Mouse (Mus musculus): ENCODE results near the gene Lyst. TPM values are rescaled to one million over a fixed set of nuclear protein-coding genes. Genes with fewer than 3 reads are reported as not detected.
A peak's percentile ranks its signal among the peaks of the same experiment; 100 is the strongest.

Gene Lyst
- polyA plus RNA-seq, 1 experiment from 2014 or later, result 6.4 TPM

GRCm38 (mm10) chr13:13798775-13799174 is 208.6 kb downstream of the Lyst start:
- Histone ChIP-seq H3K4me1 (ENCODE audit: control insufficient read depth, insufficient read depth, low read length) (no peaks in the 10 kb centered on the region), H3K27ac (replicated peaks; ENCODE audit: low read depth, low read length) (no peak overlapping the region), H3K27me3 (ENCODE audit: control insufficient read depth, insufficient read depth, low read length) (no peaks in the 10 kb centered on the region), H3K4me2 (ENCODE audit: low read length) (no peak overlapping the region), H3K9me3 (ENCODE audit: control insufficient read depth, low read length) (no peaks in the 10 kb centered on the region), H3K4me3 (replicated peaks; ENCODE audit: low read depth, low read length) (no peak overlapping the region), H3K36me3 (ENCODE audit: control insufficient read depth, insufficient read depth, low read length) (no peaks in the 10 kb centered on the region), H3K9ac (replicated peaks; ENCODE audit: low read length) (no peak overlapping the region)
- WGBS, result 71% methylated on average over 8 of the region's 8 CpGs
- DNase-seq, result peak; percentile 21
- no peak for ATAC-seq (ENCODE audit: low FRiP score, low TSS enrichment)

- 33% methylated on average over 11 of the region's 11 CpGs for WGBS
- ATAC-seq (ENCODE audit: low FRiP score, low TSS enrichment) (peak; percentile 53; the same call in 1 of the 2 replicates), DNase-seq (peak; percentile 65)
- Histone ChIP-seq H3K27me3 (ENCODE audit: control insufficient read depth, insufficient read depth, low read length) (no peaks in the 10 kb centered on the region), H3K4me2 (ENCODE audit: low read length) (no peak overlapping the region), H3K27ac (replicated peaks; ENCODE audit: low read depth, low read length) (no peak overlapping the region), H3K9ac (replicated peaks; ENCODE audit: low read length) (no peak overlapping the region), H3K4me1 (ENCODE audit: control insufficient read depth, insufficient read depth, low read length) (no peaks in the 10 kb centered on the region), H3K4me3 (replicated peaks; ENCODE audit: low read depth, low read length) (no peak overlapping the region), H3K9me3 (ENCODE audit: control insufficient read depth, low read length) (no peaks in the 10 kb centered on the region; the same call in 1 of the 2 replicates), H3K36me3 (ENCODE audit: control insufficient read depth, insufficient read depth, low read length) (no peaks in the 10 kb centered on the region)
Measured at GRCm38 (mm10) chr13:13808337-13809132, 218.3 kb downstream of the Lyst start.

DNA sequence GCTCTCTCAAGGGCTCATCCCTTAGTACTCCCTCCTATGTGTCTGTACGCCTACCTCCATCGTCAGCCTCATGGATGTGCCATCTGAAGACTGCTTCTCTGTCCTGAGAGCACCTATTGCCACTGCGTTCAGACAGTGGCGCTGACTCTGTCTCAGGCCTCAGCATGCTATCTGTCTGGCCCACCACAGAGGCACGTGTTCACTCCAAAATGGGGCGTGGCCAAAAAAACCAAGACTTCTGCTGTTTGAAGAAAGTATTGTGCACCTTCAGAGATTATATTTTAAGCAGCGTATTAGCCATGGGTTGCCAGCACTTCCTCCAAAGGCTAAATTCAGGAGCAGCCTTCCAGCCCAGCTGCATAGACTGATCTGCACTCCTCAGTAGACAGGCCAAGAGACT is 220.7 kb downstream of the Lyst start:
- Histone ChIP-seq H3K36me3 (ENCODE audit: control insufficient read depth, insufficient read depth, low read length) (no peaks in the 10 kb centered on the region), H3K4me1 (ENCODE audit: control insufficient read depth, insufficient read depth, low read length) (no peaks in the 10 kb centered on the region), H3K27ac (replicated peaks; ENCODE audit: low read depth, low read length) (no peak overlapping the region), H3K9ac (replicated peaks; ENCODE audit: low read length) (no peak overlapping the region), H3K4me3 (replicated peaks; ENCODE audit: low read depth, low read length) (no peak overlapping the region), H3K9me3 (ENCODE audit: control insufficient read depth, low read length) (no peaks in the 10 kb centered on the region; the same call in 1 of the 2 replicates), H3K27me3 (ENCODE audit: control insufficient read depth, insufficient read depth, low read length) (no peaks in the 10 kb centered on the region), H3K4me2 (ENCODE audit: low read length) (no peak overlapping the region)
- WGBS, result 90% methylated on average over 7 of the region's 7 CpGs
- no peak for ATAC-seq (ENCODE audit: low FRiP score, low TSS enrichment)
- DNase-seq, result no peak

DNA sequence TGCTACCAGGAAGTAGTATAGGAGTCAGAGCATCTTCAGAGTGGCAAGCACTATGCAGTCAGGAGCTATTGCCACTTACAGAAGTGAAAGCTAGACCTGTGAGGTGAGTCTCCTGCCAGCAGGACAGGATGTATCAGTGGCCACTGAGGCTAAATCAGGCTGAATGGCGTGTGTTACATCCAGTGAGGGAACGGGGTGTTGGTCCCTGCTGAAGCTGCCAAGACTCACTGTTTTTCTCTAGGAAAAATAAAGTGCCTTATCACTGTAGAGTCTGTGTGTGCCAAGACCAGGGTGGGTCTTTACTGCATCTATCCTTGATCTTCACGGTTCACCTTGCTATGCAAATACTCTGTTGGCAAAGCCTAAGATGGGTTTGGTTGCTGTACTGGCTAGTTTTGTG is 228.5 kb downstream of the Lyst start:
- Histone ChIP-seq H3K9ac (replicated peaks; ENCODE audit: low read length) (no peak overlapping the region), H3K4me3 (replicated peaks; ENCODE audit: low read depth, low read length) (no peak overlapping the region), H3K9me3 (ENCODE audit: control insufficient read depth, low read length) (no peaks in the 10 kb centered on the region; the same call in 1 of the 2 replicates), H3K27me3 (ENCODE audit: control insufficient read depth, insufficient read depth, low read length) (no peaks in the 10 kb centered on the region), H3K4me2 (ENCODE audit: low read length) (no peak overlapping the region), H3K36me3 (ENCODE audit: control insufficient read depth, insufficient read depth, low read length) (no peaks in the 10 kb centered on the region), H3K4me1 (ENCODE audit: control insufficient read depth, insufficient read depth, low read length) (no peaks in the 10 kb centered on the region), H3K27ac (replicated peaks; ENCODE audit: low read depth, low read length) (no peak overlapping the region)
- ATAC-seq (ENCODE audit: low FRiP score, low TSS enrichment) (no peak), DNase-seq (no peak)
- 92% methylated on average over 3 of the region's 3 CpGs for WGBS

GRCm38 (mm10) chr13:13820234-13821123 is 230.3 kb downstream of the Lyst start:
- DNase-seq (no peak), ATAC-seq (ENCODE audit: low FRiP score, low TSS enrichment) (no peak)
- Histone ChIP-seq H3K27ac (replicated peaks; ENCODE audit: low read depth, low read length) (no peak overlapping the region), H3K4me3 (replicated peaks; ENCODE audit: low read depth, low read length) (no peak overlapping the region), H3K4me1 (ENCODE audit: control insufficient read depth, insufficient read depth, low read length) (no peaks in the 10 kb centered on the region), H3K9ac (replicated peaks; ENCODE audit: low read length) (no peak overlapping the region), H3K4me2 (ENCODE audit: low read length) (no peak overlapping the region), H3K36me3 (ENCODE audit: control insufficient read depth, insufficient read depth, low read length) (no peaks in the 10 kb centered on the region), H3K27me3 (ENCODE audit: control insufficient read depth, insufficient read depth, low read length) (no peaks in the 10 kb centered on the region), H3K9me3 (ENCODE audit: control insufficient read depth, low read length) (no peaks in the 10 kb centered on the region)
- 79% methylated on average over 7 of the region's 7 CpGs for WGBS

DNA sequence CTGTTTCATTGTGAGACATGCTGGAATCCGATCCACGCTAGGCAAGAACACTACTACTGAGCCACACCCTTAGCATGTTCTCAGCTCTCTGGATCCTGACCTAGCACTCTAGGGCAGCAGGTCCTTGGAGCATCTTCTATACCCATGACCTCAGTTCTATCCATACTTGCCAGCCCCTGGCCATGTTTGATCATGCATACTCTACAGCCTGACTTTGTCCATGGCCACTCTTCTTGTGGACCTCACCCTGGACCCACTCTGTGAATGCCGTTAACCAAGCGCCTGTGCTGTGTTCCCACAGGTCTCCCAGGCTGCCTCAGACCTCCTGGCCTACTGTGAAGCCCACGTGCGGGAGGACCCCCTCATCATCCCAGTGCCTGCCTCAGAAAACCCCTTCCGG is 234.7 kb downstream of the Lyst start:
- Histone ChIP-seq H3K27me3 (ENCODE audit: control insufficient read depth, insufficient read depth, low read length) (no peaks in the 10 kb centered on the region), H3K36me3 (ENCODE audit: control insufficient read depth, insufficient read depth, low read length) (no peaks in the 10 kb centered on the region), H3K9me3 (ENCODE audit: control insufficient read depth, low read length) (no peaks in the 10 kb centered on the region), H3K27ac (replicated peaks; ENCODE audit: low read depth, low read length) (no peak overlapping the region), H3K9ac (replicated peaks; ENCODE audit: low read length) (no peak overlapping the region), H3K4me1 (ENCODE audit: control insufficient read depth, insufficient read depth, low read length) (no peaks in the 10 kb centered on the region), H3K4me2 (ENCODE audit: low read length) (no peak overlapping the region), H3K4me3 (replicated peaks; ENCODE audit: low read depth, low read length) (no peak overlapping the region)
- no peak for ATAC-seq (ENCODE audit: low FRiP score, low TSS enrichment)
- no peak for DNase-seq
- whole genome bisulfite sequencing, result 91% methylated on average over 7 of the region's 7 CpGs

- Histone ChIP-seq H3K4me3 (replicated peaks; ENCODE audit: low read depth, low read length) (no peak overlapping the region), H3K4me2 (ENCODE audit: low read length) (no peak overlapping the region), H3K36me3 (ENCODE audit: control insufficient read depth, insufficient read depth, low read length) (no peaks in the 10 kb centered on the region), H3K4me1 (ENCODE audit: control insufficient read depth, insufficient read depth, low read length) (no peaks in the 10 kb centered on the region), H3K27me3 (ENCODE audit: control insufficient read depth, insufficient read depth, low read length) (no peaks in the 10 kb centered on the region), H3K9ac (replicated peaks; ENCODE audit: low read length) (no peak overlapping the region), H3K27ac (replicated peaks; ENCODE audit: low read depth, low read length) (no peak overlapping the region), H3K9me3 (ENCODE audit: control insufficient read depth, low read length) (no peaks in the 10 kb centered on the region)
- DNase-seq (no peak), ATAC-seq (ENCODE audit: low FRiP score, low TSS enrichment) (no peak)
- WGBS, result 89% methylated on average over 6 of the region's 6 CpGs
Measured at GRCm38 (mm10) chr13:13826533-13826932, 236.3 kb downstream of the Lyst start.

DNA sequence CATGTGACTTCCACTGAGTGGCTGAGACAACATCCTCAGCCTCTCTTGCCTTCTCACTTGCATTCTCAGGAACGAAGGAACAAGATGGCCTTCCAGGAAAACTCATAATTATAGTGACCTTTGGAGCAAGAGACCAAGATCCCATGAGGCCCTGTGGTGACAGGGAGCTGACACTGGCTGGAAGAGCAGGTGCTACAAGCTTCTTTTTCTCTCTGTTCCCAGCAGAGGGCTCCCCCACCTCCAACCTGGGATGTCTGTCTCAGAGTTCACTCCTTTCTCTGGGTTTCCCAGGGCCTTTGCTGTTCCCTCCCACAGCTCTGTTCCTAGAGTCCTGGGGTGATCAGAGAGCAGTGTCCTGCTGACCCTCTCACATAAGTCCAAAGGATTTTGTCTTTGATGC is 237.9 kb downstream of the Lyst start:
- no peaks in the 10 kb centered on the region for H3K36me3 ChIP-seq (ENCODE audit: control insufficient read depth, insufficient read depth, low read length)
- H3K4me1 ChIP-seq (ENCODE audit: control insufficient read depth, insufficient read depth, low read length), result no peaks in the 10 kb centered on the region
- no peak overlapping the region for H3K9ac ChIP-seq (replicated peaks; ENCODE audit: low read length)
- H3K27ac ChIP-seq (replicated peaks; ENCODE audit: low read depth, low read length), result no peak overlapping the region
- WGBS, result 30% methylated on average over 1 of the region's 1 CpGs
- H3K9me3 ChIP-seq (ENCODE audit: control insufficient read depth, low read length), result no peaks in the 10 kb centered on the region
- H3K27me3 ChIP-seq (ENCODE audit: control insufficient read depth, insufficient read depth, low read length), result no peaks in the 10 kb centered on the region
- no peak overlapping the region for H3K4me2 ChIP-seq (ENCODE audit: low read length)
- no peak for DNase-seq
- H3K4me3 ChIP-seq (replicated peaks; ENCODE audit: low read depth, low read length), result no peak overlapping the region
- 0 out of 2 replicates have a peak, but pooled peaks have one; percentile 25 for ATAC-seq (ENCODE audit: low FRiP score, low TSS enrichment)

Data from midbrain, embryonic 14.5 days (tissue).